Mouse (Mus musculus) limb, embryonic 15.5 days (tissue): ENCODE data around the gene Asna1. TPM values are rescaled to one million over a fixed set of nuclear protein-coding genes. Genes with fewer than 3 reads are reported as not detected.

Source experiments
- ATAC-seq: fragments of 200-750 bp; cut with Nextera tagmentation; 2 replicates; pipeline ENCODE4 v1.8.0; 2017; ENCODE audit warnings: low read depth, moderate TSS enrichment; ENCODE audit not compliant: insufficient number of reproducible peaks, low FRiP score, low TSS enrichment
- H3K27ac ChIP-seq: fragments of 300-500 bp; sonication (generic); 2 replicates; pipeline ENCODE4 v1.5.1; 2015; ENCODE audit warnings: moderate library complexity, mild to moderate bottlenecking, inconsistent platforms
- H3K27me3 ChIP-seq: fragments of 300-500 bp; sonication (generic); 2 replicates; pipeline ENCODE4 v1.6.1; 2015; ENCODE audit warnings: inconsistent platforms
- H3K36me3 ChIP-seq: fragments of 300-500 bp; sonication (generic); 2 replicates; pipeline ENCODE4 v1.6.1; 2015; ENCODE audit warnings: inconsistent platforms
- H3K4me1 ChIP-seq: fragments of 300-500 bp; sonication (generic); 2 replicates; pipeline ENCODE4 v1.6.1; 2015; ENCODE audit warnings: inconsistent platforms
- H3K4me2 ChIP-seq: fragments of 300-500 bp; sonication (generic); 2 replicates; pipeline ENCODE4 v1.6.1; 2015; ENCODE audit warnings: mild to moderate bottlenecking, inconsistent platforms
- H3K4me3 ChIP-seq: fragments of 300-500 bp; sonication (generic); 2 replicates; pipeline ENCODE4 v1.5.1; 2015; ENCODE audit warnings: mild to moderate bottlenecking, inconsistent platforms
- H3K9ac ChIP-seq: fragments of 300-500 bp; sonication (generic); 2 replicates; pipeline ENCODE4 v1.6.1; 2015; ENCODE audit warnings: inconsistent platforms
- H3K9me3 ChIP-seq: fragments of 300-500 bp; sonication (generic); 2 replicates; pipeline ENCODE4 v1.6.1; 2016; ENCODE audit warnings: inconsistent platforms
- WGBS: fragments of 180-500 bp; shearing (Covaris S2); methylation state at CpG from one replicate; pipeline ENCODE4 v1.1.7; 2015; 5-methylcytosine and 5-hydroxymethylcytosine counted together
- polyA plus RNA-seq: library from polyadenylated mRNA; unstranded; fragments of >200 nt; fragmentation: Nextera tagmentation; extraction: Ambion mirVana; gene quantifications from 2 replicates; pipeline ENCODE4 v1.2.1, GENCODE M21; 2015

Asna1 gene
- polyA plus RNA-seq, 1 experiment from 2014 or later = 113 TPM

GRCm38 (mm10) chr8:85059879-85060616, 35.0 kb upstream of the Asna1 start, which contains the start of gene Fbxw9:
Gene Fbxw9, plus strand, starts transcription at chr8:85060055.
- Histone ChIP-seq H3K4me1 (peaks cover 13% of the 10 kb centered on the region), H3K9ac (peak within 1 kb of the TSS; percentile 47), H3K9me3 (no peaks in the 10 kb centered on the region), H3K27ac (peak within 1 kb of the TSS; percentile 51), H3K4me2 (peak within 1 kb of the TSS; percentile 86), H3K4me3 (peak within 1 kb of the TSS; percentile 65), H3K27me3 (no peaks in the 10 kb centered on the region), H3K36me3 (peaks cover 30% of the 10 kb centered on the region)
- peak; percentile 84 for ATAC-seq
- WGBS = under 1% methylated on average over 52 of the region's 53 CpGs

GRCm38 (mm10) chr8:85057367-85057766, 32.3 kb upstream of the Asna1 start:
- 85% methylated on average over 7 of the region's 7 CpGs for WGBS
- H3K27me3 ChIP-seq = no peaks in the 10 kb centered on the region
- H3K4me1 ChIP-seq = peaks cover 13% of the 10 kb centered on the region

GRCm38 (mm10) chr8:85043619-85044018, 18.5 kb upstream of the Asna1 start:
- peaks cover 86% of the 10 kb centered on the region for H3K36me3 ChIP-seq
- peaks cover 10% of the 10 kb centered on the region for H3K4me1 ChIP-seq
- H3K9ac ChIP-seq = no peak overlapping the region
- no peak for ATAC-seq
- no peaks in the 10 kb centered on the region for H3K9me3 ChIP-seq
- H3K4me3 ChIP-seq = no peak overlapping the region
- H3K27me3 ChIP-seq = no peaks in the 10 kb centered on the region
- H3K4me2 ChIP-seq = no peak overlapping the region
- 87% methylated on average over 6 of the region's 6 CpGs for WGBS
- no peak overlapping the region for H3K27ac ChIP-seq

More at GRCm38 (mm10) chr8:85057367-85057766, 32.3 kb upstream of the Asna1 start:
- Histone ChIP-seq H3K4me2 (no peak overlapping the region), H3K9me3 (no peaks in the 10 kb centered on the region), H3K9ac (no peak overlapping the region), H3K36me3 (peaks cover 45% of the 10 kb centered on the region), H3K4me3 (no peak overlapping the region), H3K27ac (no peak overlapping the region)
- no peak for ATAC-seq

GRCm38 (mm10) chr8:85037681-85038531, 12.8 kb upstream of the Asna1 start:
- no peak for ATAC-seq
- peaks cover 38% of the 10 kb centered on the region for H3K36me3 ChIP-seq
- peak overlapping the region; percentile 92 for H3K9ac ChIP-seq
- H3K4me2 ChIP-seq = peak overlapping the region; percentile 86
- peaks cover 33% of the 10 kb centered on the region for H3K4me1 ChIP-seq
- WGBS = under 1% methylated on average over 57 of the region's 57 CpGs
- H3K9me3 ChIP-seq = no peaks in the 10 kb centered on the region
- H3K4me3 ChIP-seq = peak overlapping the region; percentile 77
- H3K27me3 ChIP-seq = no peaks in the 10 kb centered on the region
- H3K27ac ChIP-seq = peak overlapping the region; percentile 100

GRCm38 (mm10) chr8:85037366-85037680, 12.2 kb upstream of the Asna1 start:
- H3K36me3 ChIP-seq = peaks cover 39% of the 10 kb centered on the region
- no peaks in the 10 kb centered on the region for H3K9me3 ChIP-seq
- peaks cover 33% of the 10 kb centered on the region for H3K4me1 ChIP-seq
- WGBS = under 1% methylated on average over 14 of the region's 14 CpGs
- peak overlapping the region; percentile 86 for H3K4me2 ChIP-seq
- peak overlapping the region; percentile 92 for H3K9ac ChIP-seq
- H3K27me3 ChIP-seq = no peaks in the 10 kb centered on the region
- peak; percentile 62 for ATAC-seq
- peak overlapping the region; percentile 77 for H3K4me3 ChIP-seq
- peak overlapping the region; percentile 100 for H3K27ac ChIP-seq

GRCm38 (mm10) chr8:85036718-85037365, 11.8 kb upstream of the Asna1 start, which contains the start of gene Tnpo2:
Gene Tnpo2, plus strand, starts transcription at chr8:85036915.
- Histone ChIP-seq H3K4me3 (peak within 1 kb of the TSS; percentile 77), H3K27ac (peak within 1 kb of the TSS; percentile 100), H3K4me1 (peaks cover 33% of the 10 kb centered on the region), H3K4me2 (peak within 1 kb of the TSS; percentile 86), H3K36me3 (peaks cover 41% of the 10 kb centered on the region), H3K9me3 (no peaks in the 10 kb centered on the region), H3K27me3 (no peaks in the 10 kb centered on the region), H3K9ac (peak within 1 kb of the TSS; percentile 92)
- ATAC-seq = peak; percentile 92
- under 1% methylated on average over 57 of the region's 59 CpGs for WGBS

- peak; percentile 37; the same call in 1 of the 2 replicates for ATAC-seq
- H3K4me2 ChIP-seq = peak overlapping the region; percentile 76
- H3K4me1 ChIP-seq = peaks cover 32% of the 10 kb centered on the region
- 0% methylated on average over 9 of the region's 9 CpGs for WGBS
- peaks cover 41% of the 10 kb centered on the region for H3K36me3 ChIP-seq
- H3K27me3 ChIP-seq = no peaks in the 10 kb centered on the region
- H3K4me3 ChIP-seq = peak overlapping the region; percentile 77
- peak overlapping the region; percentile 51 for H3K9ac ChIP-seq
- peak overlapping the region; percentile 100 for H3K27ac ChIP-seq
- no peaks in the 10 kb centered on the region for H3K9me3 ChIP-seq
Observed at GRCm38 (mm10) chr8:85036381-85036717, 11.3 kb upstream of the Asna1 start.

GRCm38 (mm10) chr8:85035728-85036310, 10.7 kb upstream of the Asna1 start:
- peak overlapping the region; percentile 51 for H3K9ac ChIP-seq
- peak overlapping the region; percentile 77 for H3K4me3 ChIP-seq
- H3K36me3 ChIP-seq = peaks cover 39% of the 10 kb centered on the region
- H3K27me3 ChIP-seq = no peaks in the 10 kb centered on the region
- no peaks in the 10 kb centered on the region for H3K9me3 ChIP-seq
- H3K27ac ChIP-seq = peak overlapping the region; percentile 100
- no peak for ATAC-seq
- H3K4me1 ChIP-seq = peaks cover 30% of the 10 kb centered on the region
- peak overlapping the region; percentile 76 for H3K4me2 ChIP-seq
- WGBS = 1% methylated on average over 15 of the region's 15 CpGs

- H3K9me3 ChIP-seq = no peaks in the 10 kb centered on the region
- peaks cover 30% of the 10 kb centered on the region for H3K4me1 ChIP-seq
- no peaks in the 10 kb centered on the region for H3K27me3 ChIP-seq
- peak overlapping the region; percentile 51 for H3K9ac ChIP-seq
- H3K4me2 ChIP-seq = peak overlapping the region; percentile 76
- peak overlapping the region; percentile 77 for H3K4me3 ChIP-seq
- ATAC-seq = no peak
- WGBS = 6% methylated on average over 12 of the region's 12 CpGs
- peak overlapping the region; percentile 100 for H3K27ac ChIP-seq
- H3K36me3 ChIP-seq = peaks cover 38% of the 10 kb centered on the region
Observed at GRCm38 (mm10) chr8:85035165-85035727, 10.2 kb upstream of the Asna1 start.

- Histone ChIP-seq H3K27me3 (no peaks in the 10 kb centered on the region), H3K9ac (no peak overlapping the region), H3K27ac (peak overlapping the region; percentile 100; the same call in 1 of the 2 replicates), H3K4me3 (peak overlapping the region; percentile 77), H3K36me3 (peaks cover 38% of the 10 kb centered on the region), H3K9me3 (no peaks in the 10 kb centered on the region), H3K4me2 (peak overlapping the region; percentile 76), H3K4me1 (peaks cover 30% of the 10 kb centered on the region)
- no peak for ATAC-seq
- 3% methylated on average over 13 of the region's 13 CpGs for WGBS
Observed at GRCm38 (mm10) chr8:85034764-85035163, 9.7 kb upstream of the Asna1 start.

GRCm38 (mm10) chr8:85033867-85034266, 8.8 kb upstream of the Asna1 start:
- peaks cover 32% of the 10 kb centered on the region for H3K4me1 ChIP-seq
- H3K4me3 ChIP-seq = no peak overlapping the region
- ATAC-seq = no peak
- H3K36me3 ChIP-seq = peaks cover 46% of the 10 kb centered on the region
- H3K9ac ChIP-seq = no peak overlapping the region
- no peak overlapping the region for H3K4me2 ChIP-seq
- H3K27ac ChIP-seq = no peak overlapping the region; the same call in 1 of the 2 replicates
- no peaks in the 10 kb centered on the region for H3K27me3 ChIP-seq
- no peaks in the 10 kb centered on the region for H3K9me3 ChIP-seq
- 66% methylated on average over 1 of the region's 1 CpGs for WGBS
